Mouse (Mus musculus) induced T-regulatory cell, adult 2 months (primary cell): ENCODE results near the gene Trip4.

Experiments used
- DNase-seq: peaks from one replicate; pipeline ENCODE4 v3.0.0-alpha.2; 2012; ENCODE audit warnings: low read depth

Trip4 gene

GRCm38 (mm10) chr9:65834628-65835354 lies 73.8 kb downstream of the Trip4 start:
- no peak for DNase-seq

GRCm38 (mm10) chr9:65833640-65834039 lies 75.0 kb downstream of the Trip4 start:
- DNase-seq: no peak

- no peak for DNase-seq
Measured at GRCm38 (mm10) chr9:65833230-65833629, 75.4 kb downstream of the Trip4 start.

- no peak for DNase-seq
Measured at GRCm38 (mm10) chr9:65832041-65832440, 76.6 kb downstream of the Trip4 start.

GRCm38 (mm10) chr9:65831164-65831563 lies 77.4 kb downstream of the Trip4 start:
- no peak for DNase-seq

GRCm38 (mm10) chr9:65830255-65830654 lies 78.3 kb downstream of the Trip4 start:
- DNase-seq: no peak

GRCm38 (mm10) chr9:65829410-65829809 lies 79.2 kb downstream of the Trip4 start:
- DNase-seq: peak; percentile 68

- peak; percentile 56 for DNase-seq
Measured at GRCm38 (mm10) chr9:65828511-65828910, 80.1 kb downstream of the Trip4 start.

- no peak for DNase-seq
Measured at GRCm38 (mm10) chr9:65828016-65828403, 80.6 kb downstream of the Trip4 start.

- DNase-seq: peak; percentile 92
Measured at GRCm38 (mm10) chr9:65827344-65828015, 81.1 kb downstream of the Trip4 start, which contains the start of gene Zfp609. Gene Zfp609, minus strand, starts transcription at chr9:65827564.

- peak; percentile 64 for DNase-seq
Measured at GRCm38 (mm10) chr9:65826588-65827343, 81.8 kb downstream of the Trip4 start.

GRCm38 (mm10) chr9:65826226-65826587 lies 82.4 kb downstream of the Trip4 start:
- no peak for DNase-seq

GRCm38 (mm10) chr9:65823716-65824462 lies 84.7 kb downstream of the Trip4 start:
- DNase-seq: no peak

GRCm38 (mm10) chr9:65822011-65822410 lies 86.6 kb downstream of the Trip4 start:
- DNase-seq: no peak

GRCm38 (mm10) chr9:65820301-65820700 lies 88.3 kb downstream of the Trip4 start:
- no peak for DNase-seq

- no peak for DNase-seq
Measured at GRCm38 (mm10) chr9:65818402-65818801, 90.2 kb downstream of the Trip4 start.

- no peak for DNase-seq
Measured at GRCm38 (mm10) chr9:65812841-65813240, 95.8 kb downstream of the Trip4 start.

GRCm38 (mm10) chr9:65811784-65812183 lies 96.8 kb downstream of the Trip4 start:
- DNase-seq: no peak

- DNase-seq: no peak
Measured at GRCm38 (mm10) chr9:65807818-65808217, 100.8 kb downstream of the Trip4 start.

GRCm38 (mm10) chr9:65807251-65807650 lies 101.3 kb downstream of the Trip4 start:
- DNase-seq: no peak

- no peak for DNase-seq
Measured at GRCm38 (mm10) chr9:65799770-65800169, 108.8 kb downstream of the Trip4 start.

- no peak for DNase-seq
Measured at GRCm38 (mm10) chr9:65795651-65796050, 112.9 kb downstream of the Trip4 start.
